Mouse (Mus musculus): ENCODE results near the gene Arhgap30. TPM values are rescaled to one million over a fixed set of nuclear protein-coding genes. Genes with fewer than 3 reads are reported as not detected.

Gene Arhgap30
- polyA plus RNA-seq, 1 experiment, result 0.02 TPM

DNA sequence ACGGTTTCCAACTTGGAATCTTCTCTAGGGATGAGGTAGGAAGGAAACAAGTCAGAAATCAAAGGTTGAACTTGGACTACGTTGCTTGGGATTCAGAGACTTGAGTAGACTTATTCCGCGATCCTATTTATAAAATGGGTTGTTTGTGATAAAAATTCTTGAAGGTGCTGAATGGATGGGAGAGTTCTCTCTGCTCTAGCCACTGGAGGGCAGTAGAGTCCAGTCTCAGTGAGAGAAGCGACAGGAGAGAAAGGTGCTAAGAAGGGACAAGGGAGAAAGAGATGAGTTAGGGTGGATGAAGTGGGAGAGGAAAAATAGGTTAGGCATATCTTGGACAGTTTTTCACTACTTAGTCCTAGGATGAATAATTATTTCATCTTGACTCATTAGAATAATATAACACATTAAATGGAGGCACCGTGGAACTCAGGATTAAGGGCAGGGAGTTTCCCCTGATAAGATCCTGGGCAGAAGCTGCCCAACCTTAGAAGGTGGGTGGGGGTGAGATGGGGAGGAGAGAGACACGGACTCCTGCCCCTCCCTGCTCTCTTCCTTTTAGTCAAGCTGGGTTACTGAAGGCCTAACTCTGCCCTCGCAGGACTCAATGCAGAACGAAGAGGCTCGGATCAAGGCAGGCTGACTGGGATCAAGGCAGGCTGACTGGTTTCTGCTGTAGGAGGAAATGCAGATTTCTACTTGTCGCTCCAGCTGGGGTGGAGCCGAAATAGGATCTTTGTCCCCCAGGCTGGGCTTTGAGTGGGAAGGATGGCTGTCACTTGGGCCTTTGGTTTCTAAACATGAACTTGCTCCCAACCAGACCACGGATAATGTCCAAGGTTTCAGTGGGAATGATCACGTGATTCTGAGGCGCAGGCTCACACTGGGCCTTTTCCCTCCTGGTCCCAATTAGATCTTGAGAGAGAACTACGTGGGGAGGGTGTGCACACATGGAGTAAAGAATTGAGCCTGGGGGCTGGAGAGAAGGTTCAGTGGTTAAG is 27.3 kb upstream of the Arhgap30 start:
- Histone ChIP-seq H3ac (ENCODE audit: control insufficient read depth, insufficient read length) (no peak overlapping the region), H3K79me2 (ENCODE audit: control insufficient read depth, insufficient read depth) (no peaks in the 10 kb centered on the region), H3K4me3 (no peak overlapping the region), H3K36me3 (ENCODE audit: control insufficient read depth, insufficient read depth) (peaks cover 23% of the 10 kb centered on the region), H3K4me2 (ENCODE audit: low read depth) (no peak overlapping the region), H3K27me3 (ENCODE audit: control insufficient read depth, insufficient read depth, insufficient read length) (no peaks in the 10 kb centered on the region)
- TF ChIP-seq POLR2AphosphoS2 (IDR thresholded peaks at IDR 0.05; ENCODE audit: insufficient read length, low read depth) (no peak), POLR2A (IDR thresholded peaks at IDR 0.05; ENCODE audit: insufficient read length, low read depth) (no peak), E2F4 (IDR thresholded peaks at IDR 0.05; ENCODE audit: insufficient read depth) (no peak), MAX (IDR thresholded peaks at IDR 0.05; ENCODE audit: low read depth) (no peak), TCF3 (IDR thresholded peaks at IDR 0.05; ENCODE audit: insufficient read length, low read depth) (no peak), TCF12 (IDR thresholded peaks at IDR 0.05; ENCODE audit: insufficient read depth, poor library complexity, severe bottlenecking) (no peak), USF1 (IDR thresholded peaks at IDR 0.05; ENCODE audit: low read depth) (no peak), SRF (IDR thresholded peaks at IDR 0.05; ENCODE audit: control insufficient read depth, insufficient read length, low read depth) (no peak), MYOG (IDR thresholded peaks at IDR 0.05; ENCODE audit: control insufficient read depth in 1 of 3, insufficient read depth in 1 of 3, insufficient read length in 2 of 3, low read depth in 2 of 3) (no peak)

DNA sequence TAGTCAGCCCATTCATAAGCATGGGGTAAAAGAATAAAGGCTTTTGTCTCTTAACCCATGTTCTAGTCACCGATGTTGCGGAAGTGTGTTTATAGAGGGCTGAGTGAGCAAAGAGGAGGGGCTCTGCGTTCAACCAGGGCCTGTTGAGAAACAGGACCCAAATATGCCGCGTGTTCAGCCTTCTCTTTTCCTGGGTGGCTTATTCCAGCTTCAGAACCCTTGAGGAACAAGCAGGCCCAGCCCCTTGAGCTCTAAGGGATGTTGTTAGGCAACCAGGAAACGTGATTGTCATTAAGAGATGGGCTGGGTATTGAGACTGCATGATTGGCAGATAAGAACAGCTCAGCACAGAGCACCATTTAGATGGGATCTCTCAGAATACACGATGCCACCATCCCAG is 22.8 kb upstream of the Arhgap30 start:
- Histone ChIP-seq H3ac (ENCODE audit: control insufficient read depth, insufficient read length) (no peak overlapping the region), H3K4me2 (ENCODE audit: low read depth) (no peak overlapping the region), H3K27me3 (ENCODE audit: control insufficient read depth, insufficient read depth, insufficient read length) (no peaks in the 10 kb centered on the region), H3K36me3 (ENCODE audit: control insufficient read depth, insufficient read depth) (no peaks in the 10 kb centered on the region), H3K4me3 (no peak overlapping the region), H3K79me2 (ENCODE audit: control insufficient read depth, insufficient read depth) (no peaks in the 10 kb centered on the region)
- TF ChIP-seq POLR2A (IDR thresholded peaks at IDR 0.05; ENCODE audit: insufficient read length, low read depth) (no peak), MAX (IDR thresholded peaks at IDR 0.05; ENCODE audit: low read depth) (no peak), CEBPB (IDR thresholded peaks at IDR 0.05; ENCODE audit: insufficient read depth, poor library complexity, severe bottlenecking) (no peak), MYOG (IDR thresholded peaks at IDR 0.05; ENCODE audit: control insufficient read depth in 1 of 3, insufficient read depth in 1 of 3, insufficient read length in 2 of 3, low read depth in 2 of 3) (no peak), TCF12 (IDR thresholded peaks at IDR 0.05; ENCODE audit: insufficient read depth, poor library complexity, severe bottlenecking) (no peak), REST (IDR thresholded peaks at IDR 0.05; ENCODE audit: insufficient read depth, insufficient read length) (no peak), MYOD1 (IDR thresholded peaks at IDR 0.05; ENCODE audit: control insufficient read depth in 1 of 3, insufficient read length in 2 of 3, low read depth in 2 of 3) (no peak)

DNA sequence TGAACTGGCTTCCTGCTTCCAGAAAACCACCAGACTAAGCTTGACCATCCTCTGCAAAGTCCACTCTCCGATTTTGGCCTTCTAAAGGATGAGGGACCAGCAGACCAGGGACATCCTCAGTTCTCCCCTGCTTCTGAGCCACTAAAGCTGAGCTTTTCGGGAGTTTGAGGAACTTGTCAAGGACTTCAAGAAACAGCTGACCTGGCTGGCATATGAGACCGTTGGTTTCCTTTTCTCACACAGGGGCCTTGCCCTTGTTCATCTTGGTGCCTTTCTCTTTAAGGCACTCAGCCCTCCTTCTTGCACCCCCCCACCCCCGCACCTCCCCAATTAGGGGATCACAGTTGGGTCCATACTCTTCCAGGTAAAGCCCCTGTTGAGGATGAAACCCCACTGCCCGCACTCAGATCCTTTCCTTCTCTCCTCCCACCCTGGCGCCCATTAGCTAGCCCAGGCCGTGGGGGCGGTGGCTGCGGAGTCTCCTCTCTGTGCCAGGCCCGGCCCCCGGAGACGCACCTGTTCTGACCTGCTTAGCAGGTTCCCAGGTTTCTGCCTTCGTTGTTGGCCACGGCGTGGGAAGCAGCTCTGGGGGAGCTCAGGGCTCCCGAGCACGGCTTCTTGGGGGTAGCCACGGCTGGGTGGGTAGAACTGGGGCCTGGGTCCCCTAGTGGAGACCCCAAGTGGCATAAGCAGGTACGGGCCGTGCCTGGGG is 18.8 kb upstream of the Arhgap30 start, which contains the start of gene Nectin4:
Nectin4 (plus strand) TSS at position 255 of the 712 bp plus-strand sequence.
- TF ChIP-seq TCF3 (IDR thresholded peaks at IDR 0.05; ENCODE audit: insufficient read length, low read depth), result no peak
- TF ChIP-seq TCF12 (IDR thresholded peaks at IDR 0.05; ENCODE audit: insufficient read depth, poor library complexity, severe bottlenecking), result no peak
- TF ChIP-seq MAX (IDR thresholded peaks at IDR 0.05; ENCODE audit: low read depth), result no peak
- no peak for TF ChIP-seq MYOD1 (IDR thresholded peaks at IDR 0.05; ENCODE audit: control insufficient read depth in 1 of 3, insufficient read length in 2 of 3, low read depth in 2 of 3)
- TF ChIP-seq MYOG (IDR thresholded peaks at IDR 0.05; ENCODE audit: control insufficient read depth in 1 of 3, insufficient read depth in 1 of 3, insufficient read length in 2 of 3, low read depth in 2 of 3), result no peak
- no peak for TF ChIP-seq POLR2AphosphoS2 (IDR thresholded peaks at IDR 0.05; ENCODE audit: insufficient read length, low read depth)
- TF ChIP-seq USF1 (IDR thresholded peaks at IDR 0.05; ENCODE audit: low read depth), result no peak
- TF ChIP-seq POLR2A (IDR thresholded peaks at IDR 0.05; ENCODE audit: insufficient read length, low read depth), result no peak
- TF ChIP-seq E2F4 (IDR thresholded peaks at IDR 0.05; ENCODE audit: insufficient read depth), result no peak
- TF ChIP-seq CEBPB (IDR thresholded peaks at IDR 0.05; ENCODE audit: insufficient read depth, poor library complexity, severe bottlenecking), result no peak
- no peak for TF ChIP-seq SRF (IDR thresholded peaks at IDR 0.05; ENCODE audit: control insufficient read depth, insufficient read length, low read depth)
- no peak for TF ChIP-seq REST (IDR thresholded peaks at IDR 0.05; ENCODE audit: insufficient read depth, insufficient read length)
- H3K27me3 ChIP-seq (ENCODE audit: control insufficient read depth, insufficient read depth, insufficient read length), result no peaks in the 10 kb centered on the region
- no peak within 1 kb of the TSS for H3ac ChIP-seq (ENCODE audit: control insufficient read depth, insufficient read length)
- H3K4me3 ChIP-seq, result no peak within 1 kb of the TSS
- no peak within 1 kb of the TSS for H3K4me2 ChIP-seq (ENCODE audit: low read depth)
- H3K36me3 ChIP-seq (ENCODE audit: control insufficient read depth, insufficient read depth), result no peaks in the 10 kb centered on the region
- no peaks in the 10 kb centered on the region for H3K79me2 ChIP-seq (ENCODE audit: control insufficient read depth, insufficient read depth)

DNA sequence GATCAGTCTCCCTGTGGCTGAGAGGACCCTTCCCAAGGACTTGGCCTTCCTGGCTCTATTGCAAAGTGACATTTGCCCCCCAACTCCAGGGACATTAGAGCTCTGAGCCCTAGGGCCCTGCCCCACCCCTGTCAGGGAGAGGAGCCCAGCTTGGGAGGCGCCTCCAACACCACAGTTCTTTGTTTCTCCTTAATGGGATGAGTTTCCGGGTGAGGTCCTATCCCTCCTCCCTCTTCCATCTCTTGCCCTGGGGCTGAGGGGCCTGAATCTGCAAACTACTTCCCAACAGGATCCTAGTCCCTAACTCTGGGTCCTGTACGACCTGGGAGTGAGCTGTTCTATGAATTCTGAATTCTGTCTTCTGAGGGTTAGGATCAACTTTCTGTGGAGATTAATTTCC is 15.9 kb upstream of the Arhgap30 start:
- Histone ChIP-seq H3K36me3 (ENCODE audit: control insufficient read depth, insufficient read depth) (no peaks in the 10 kb centered on the region), H3K27me3 (ENCODE audit: control insufficient read depth, insufficient read depth, insufficient read length) (no peaks in the 10 kb centered on the region), H3K4me3 (no peak overlapping the region), H3K4me2 (ENCODE audit: low read depth) (no peak overlapping the region), H3K79me2 (ENCODE audit: control insufficient read depth, insufficient read depth) (no peaks in the 10 kb centered on the region), H3ac (ENCODE audit: control insufficient read depth, insufficient read length) (no peak overlapping the region)
- TF ChIP-seq POLR2A (IDR thresholded peaks at IDR 0.05; ENCODE audit: insufficient read length, low read depth) (no peak), TCF12 (IDR thresholded peaks at IDR 0.05; ENCODE audit: insufficient read depth, poor library complexity, severe bottlenecking) (no peak), MYOD1 (IDR thresholded peaks at IDR 0.05; ENCODE audit: control insufficient read depth in 1 of 3, insufficient read length in 2 of 3, low read depth in 2 of 3) (no peak), REST (IDR thresholded peaks at IDR 0.05; ENCODE audit: insufficient read depth, insufficient read length) (no peak), MYOG (IDR thresholded peaks at IDR 0.05; ENCODE audit: control insufficient read depth in 1 of 3, insufficient read depth in 1 of 3, insufficient read length in 2 of 3, low read depth in 2 of 3) (no peak), E2F4 (IDR thresholded peaks at IDR 0.05; ENCODE audit: insufficient read depth) (no peak), CEBPB (IDR thresholded peaks at IDR 0.05; ENCODE audit: insufficient read depth, poor library complexity, severe bottlenecking) (no peak), MAX (IDR thresholded peaks at IDR 0.05; ENCODE audit: low read depth) (no peak), SRF (IDR thresholded peaks at IDR 0.05; ENCODE audit: control insufficient read depth, insufficient read length, low read depth) (no peak), TCF3 (IDR thresholded peaks at IDR 0.05; ENCODE audit: insufficient read length, low read depth) (no peak), USF1 (IDR thresholded peaks at IDR 0.05; ENCODE audit: low read depth) (no peak), POLR2AphosphoS2 (IDR thresholded peaks at IDR 0.05; ENCODE audit: insufficient read length, low read depth) (no peak)

All from myocyte (in vitro differentiated cells).